Mouse (Mus musculus) small intestine, adult 2 months (tissue): Measurements from ENCODE around the gene Gm21775.
"Not testable (repeated sequence)": the region's sequence is repeated elsewhere in the genome, so short reads cannot be mapped to it uniquely, and the experiment has no call there.

Experiments
- CTCF ChIP-seq: fragments of 200-500 bp; IDR thresholded peaks from 2 replicates; pipeline ENCODE4 v1.5.1; 2012; ENCODE audit warnings: low read depth, mild to moderate bottlenecking, control low read depth, inconsistent platforms, low read length, moderate library complexity, mixed read lengths; ENCODE audit not compliant: insufficient replicate concordance, insufficient read length; ENCODE audit errors: extremely low read depth
- POLR2A ChIP-seq: fragments of 200-500 bp; IDR thresholded peaks from 2 replicates; pipeline ENCODE4 v1.6.1; 2012; ENCODE audit warnings: low read depth, mild to moderate bottlenecking, control low read depth, inconsistent platforms, low read length, moderate library complexity

GRCm38 (mm10) chrY:10535942-10536341 is 17.3 kb upstream of the Gm21775 start, which contains the start of gene Gm20737:
- not testable (repeated sequence) for TF ChIP-seq CTCF, POLR2A
